Mouse (Mus musculus) embryonic fibroblast, embryonic 13.5 days (primary cell): ENCODE measurements around the gene Adamts15.

Source experiments
- CTCF ChIP-seq: IDR thresholded peaks from 2 replicates; pipeline ENCODE4 v1.5.1; 2011; ENCODE audit warnings: mild to moderate bottlenecking, control low read depth, low read length, moderate library complexity, borderline replicate concordance; ENCODE audit not compliant: insufficient read depth
- POLR2A ChIP-seq: IDR thresholded peaks from 2 replicates; pipeline ENCODE4 v1.6.1; 2011; ENCODE audit warnings: low read depth, mild to moderate bottlenecking, control low read depth, low read length, moderate library complexity

GRCm38 (mm10) chr9:30910491-30910890, 11.8 kb downstream of the Adamts15 start:
- no peak for TF ChIP-seq CTCF
- TF ChIP-seq POLR2A = no peak
